Mouse (Mus musculus) midbrain, postnatal 0 days (tissue): ENCODE data around the gene Slc8a3. TPM values are rescaled to one million over a fixed set of nuclear protein-coding genes. Genes with fewer than 3 reads are reported as not detected.

Experiments used
- ATAC-seq: fragments of 200-750 bp; cut with Nextera tagmentation; 2 replicates; pipeline ENCODE4 v1.8.0; 2017; ENCODE audit warnings: moderate number of reproducible peaks, mild to moderate bottlenecking, moderate TSS enrichment, moderate library complexity; ENCODE audit not compliant: low FRiP score
- DNase-seq: peaks from one replicate; pipeline ENCODE4 v3.0.0-alpha.2; 2015; ENCODE audit warnings: low spot score
- H3K27ac ChIP-seq: fragments of 300-500 bp; sonication (generic); 2 replicates; pipeline ENCODE4 v1.5.1; 2014; ENCODE audit warnings: low read depth, mild to moderate bottlenecking, low read length, mixed read lengths
- H3K27me3 ChIP-seq: fragments of 300-500 bp; sonication (generic); 2 replicates; pipeline ENCODE4 v1.6.1; 2014; ENCODE audit warnings: low read length, control low read depth, mixed read lengths; ENCODE audit not compliant: insufficient read depth
- H3K36me3 ChIP-seq: fragments of 300-500 bp; sonication (generic); 2 replicates; pipeline ENCODE4 v1.6.1; 2014; ENCODE audit warnings: low read length, control low read depth, mixed read lengths; ENCODE audit not compliant: insufficient read depth
- H3K4me1 ChIP-seq: fragments of 300-500 bp; sonication (generic); 2 replicates; pipeline ENCODE4 v1.6.1; 2014; ENCODE audit warnings: mild to moderate bottlenecking, control low read depth, antibody characterized with exemption, low read length, mixed read lengths; ENCODE audit not compliant: insufficient read depth
- H3K4me2 ChIP-seq: fragments of 300-500 bp; sonication (generic); 2 replicates; pipeline ENCODE4 v1.6.1; 2014; ENCODE audit warnings: low read depth, mild to moderate bottlenecking, low read length, mixed read lengths; ENCODE audit not compliant: poor library complexity, severe bottlenecking
- H3K4me3 ChIP-seq: fragments of 300-500 bp; sonication (generic); 2 replicates; pipeline ENCODE4 v1.5.1; 2014; ENCODE audit warnings: low read depth, mild to moderate bottlenecking, low read length, moderate library complexity
- H3K9ac ChIP-seq: fragments of 300-500 bp; sonication (generic); replicated peaks from 2 replicates; pipeline ENCODE4 v1.6.1; 2014; ENCODE audit warnings: mild to moderate bottlenecking, low read length, moderate library complexity, mixed read lengths; ENCODE audit not compliant: poor library complexity, severe bottlenecking
- H3K9me3 ChIP-seq: fragments of 300-500 bp; sonication (generic); 2 replicates; pipeline ENCODE4 v1.6.1; 2016; ENCODE audit warnings: low read length, control low read depth
- CTCF ChIP-seq: IDR thresholded peaks from 2 replicates; pipeline ENCODE4 v1.5.1; 2016; ENCODE audit warnings: antibody characterized with exemption, mild to moderate bottlenecking
- WGBS: fragments of 180-500 bp; shearing (Covaris S2); extraction: QIAGEN DNeasy Blood & Tissue Kit; methylation state at CpG from one replicate; pipeline ENCODE4 v1.1.7; 2014; 5-methylcytosine and 5-hydroxymethylcytosine counted together
- polyA plus RNA-seq: library from polyadenylated mRNA; unstranded; fragments of >200 nt; fragmentation: Nextera tagmentation; extraction: Ambion mirVana; gene quantifications from 2 replicates; pipeline ENCODE4 v1.2.1, GENCODE M21; 2015
- total RNA-seq: library from RNA; depleted of rRNA; stranded (reverse); fragments of >200 nt; gene quantifications from 2 replicates; pipeline ENCODE4 v1.2.3, GENCODE M21; 2014

Slc8a3 gene
- total and polyA plus RNA-seq, 2 experiments from 2014 or later: 13.4 to 52.3 TPM

GRCm38 (mm10) chr12:81324991-81325390 lies 8.0 kb downstream of the Slc8a3 start:
- no peak overlapping the region for H3K9ac ChIP-seq
- no peak overlapping the region for H3K4me2 ChIP-seq
- H3K4me3 ChIP-seq: no peak overlapping the region
- no peaks in the 10 kb centered on the region for H3K9me3 ChIP-seq
- H3K27me3 ChIP-seq: no peaks in the 10 kb centered on the region
- no peak overlapping the region for H3K27ac ChIP-seq
- no peak for ATAC-seq
- TF ChIP-seq CTCF: no peak
- H3K4me1 ChIP-seq: no peaks in the 10 kb centered on the region
- no peaks in the 10 kb centered on the region for H3K36me3 ChIP-seq
- no peak for DNase-seq
- 76% methylated on average over 3 of the region's 3 CpGs for WGBS

- no peak for TF ChIP-seq CTCF
- Histone ChIP-seq H3K27ac (no peak overlapping the region), H3K27me3 (no peaks in the 10 kb centered on the region), H3K9ac (no peak overlapping the region), H3K4me3 (no peak overlapping the region), H3K4me2 (no peak overlapping the region), H3K36me3 (no peaks in the 10 kb centered on the region), H3K4me1 (no peaks in the 10 kb centered on the region), H3K9me3 (no peaks in the 10 kb centered on the region)
- WGBS: 91% methylated on average over 3 of the region's 3 CpGs
- no peak for ATAC-seq
- no peak for DNase-seq
Measured at GRCm38 (mm10) chr12:81324116-81324515, 8.9 kb downstream of the Slc8a3 start.

DNA sequence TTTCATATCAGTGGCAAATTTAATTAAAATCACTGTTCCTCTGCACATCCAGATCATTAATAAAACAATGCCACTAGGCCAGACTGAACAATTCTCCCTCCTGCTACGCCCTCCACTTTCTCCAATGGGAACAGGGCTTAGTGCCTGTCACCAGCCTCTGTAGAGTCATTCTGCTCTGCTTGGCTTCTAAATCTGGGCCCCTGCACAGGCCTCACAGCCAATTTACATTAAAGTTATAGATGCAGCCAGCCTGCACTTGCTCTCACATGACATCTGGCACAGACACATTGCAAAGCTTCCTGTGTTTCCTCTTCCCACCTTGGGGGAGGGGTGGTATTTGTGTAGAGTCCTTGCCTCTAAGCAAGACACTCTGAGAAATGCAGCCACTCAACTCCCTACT lies 12.0 kb downstream of the Slc8a3 start:
- Histone ChIP-seq H3K27me3 (no peaks in the 10 kb centered on the region), H3K4me3 (no peak overlapping the region), H3K4me1 (no peaks in the 10 kb centered on the region), H3K27ac (no peak overlapping the region; the same call in 1 of the 2 replicates), H3K9me3 (no peaks in the 10 kb centered on the region), H3K9ac (no peak overlapping the region), H3K4me2 (no peak overlapping the region), H3K36me3 (no peaks in the 10 kb centered on the region)
- TF ChIP-seq CTCF: no peak
- ATAC-seq (no peak), DNase-seq (no peak)
- WGBS: 63% methylated on average over 1 of the region's 1 CpGs

- TF ChIP-seq CTCF: no peak
- Histone ChIP-seq H3K27ac (no peak overlapping the region), H3K36me3 (peaks cover 23% of the 10 kb centered on the region), H3K9ac (no peak overlapping the region), H3K27me3 (no peaks in the 10 kb centered on the region), H3K4me3 (no peak overlapping the region), H3K9me3 (no peaks in the 10 kb centered on the region), H3K4me1 (no peaks in the 10 kb centered on the region), H3K4me2 (no peak overlapping the region)
- 10% methylated on average over 2 of the region's 2 CpGs for WGBS
- DNase-seq: no peak
- no peak for ATAC-seq
Measured at GRCm38 (mm10) chr12:81317811-81318210, 15.2 kb downstream of the Slc8a3 start.

DNA sequence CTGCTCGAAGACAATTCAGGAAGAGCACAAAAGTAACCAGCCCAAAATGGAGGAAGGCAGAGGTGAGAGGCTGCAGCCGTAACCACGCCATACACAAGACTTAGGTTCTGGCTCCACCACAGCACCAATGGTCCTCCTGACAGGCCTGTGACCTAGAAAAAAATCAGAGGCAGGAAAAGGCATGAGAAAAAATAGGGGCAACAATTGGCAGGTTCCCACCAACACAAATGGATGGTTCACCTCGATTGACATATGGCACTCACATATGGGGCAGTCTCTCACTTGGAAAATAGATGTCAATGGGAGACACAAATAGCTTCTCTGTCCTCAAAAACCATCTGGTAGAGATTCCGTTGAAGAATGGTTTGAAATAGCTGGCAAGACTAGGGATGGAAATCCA lies 17.0 kb downstream of the Slc8a3 start:
- WGBS: 93% methylated on average over 5 of the region's 5 CpGs
- no peak for DNase-seq

GRCm38 (mm10) chr12:81303626-81304025 lies 29.4 kb downstream of the Slc8a3 start:
- H3K27me3 ChIP-seq: no peaks in the 10 kb centered on the region
- 78% methylated on average over 5 of the region's 5 CpGs for WGBS
- ATAC-seq: no peak

More for the DNA sequence above, 17.0 kb downstream of the Slc8a3 start:
- Histone ChIP-seq H3K4me1 (no peaks in the 10 kb centered on the region), H3K36me3 (peaks cover 24% of the 10 kb centered on the region), H3K4me2 (no peak overlapping the region), H3K27me3 (no peaks in the 10 kb centered on the region), H3K9me3 (no peaks in the 10 kb centered on the region), H3K27ac (no peak overlapping the region), H3K9ac (no peak overlapping the region), H3K4me3 (no peak overlapping the region)
- no peak for TF ChIP-seq CTCF
- ATAC-seq: no peak

More at GRCm38 (mm10) chr12:81303626-81304025, 29.4 kb downstream of the Slc8a3 start:
- DNase-seq: no peak
- Histone ChIP-seq H3K4me3 (no peak overlapping the region), H3K4me2 (no peak overlapping the region), H3K36me3 (no peaks in the 10 kb centered on the region), H3K27ac (no peak overlapping the region), H3K9ac (no peak overlapping the region), H3K4me1 (no peaks in the 10 kb centered on the region), H3K9me3 (no peaks in the 10 kb centered on the region)
- no peak for TF ChIP-seq CTCF
